Mouse (Mus musculus): ENCODE measurements around the gene Crip3. TPM values are rescaled to one million over a fixed set of nuclear protein-coding genes. Genes with fewer than 3 reads are reported as not detected.
A peak's percentile ranks its signal among the peaks of the same experiment; 100 is the strongest.

Crip3 gene
- polyA plus RNA-seq, 1 experiment = 7.4 TPM

GRCm38 (mm10) chr17:46455110-46455691 is 26.5 kb downstream of the Crip3 start:
- Histone ChIP-seq H3K4me3 (ENCODE audit: control insufficient read depth, low read depth, low read length) (peak overlapping the region; percentile 44), H3K4me1 (ENCODE audit: control insufficient read depth, insufficient read depth, low read length) (peaks cover 25% of the 10 kb centered on the region), H3K36me3 (ENCODE audit: control insufficient read depth, insufficient read depth, low read length) (no peaks in the 10 kb centered on the region), H3K27me3 (ENCODE audit: control insufficient read depth, insufficient read depth, low read length) (no peaks in the 10 kb centered on the region), H3K27ac (ENCODE audit: control insufficient read depth, insufficient read depth, low read depth, low read length) (no peak overlapping the region)
- TF ChIP-seq POLR2A (IDR thresholded peaks at IDR 0.05; ENCODE audit: control insufficient read depth, low read depth, low read length) (no peak), CTCF (IDR thresholded peaks at IDR 0.05; ENCODE audit: control insufficient read depth, insufficient read depth, insufficient replicate concordance, low read depth, low read length) (no peak)

- Histone ChIP-seq H3K4me3 (ENCODE audit: control insufficient read depth, low read depth, low read length) (no peak overlapping the region), H3K36me3 (ENCODE audit: control insufficient read depth, insufficient read depth, low read length) (no peaks in the 10 kb centered on the region), H3K27me3 (ENCODE audit: control insufficient read depth, insufficient read depth, low read length) (no peaks in the 10 kb centered on the region), H3K4me1 (ENCODE audit: control insufficient read depth, insufficient read depth, low read length) (peaks cover 41% of the 10 kb centered on the region), H3K27ac (ENCODE audit: control insufficient read depth, insufficient read depth, low read depth, low read length) (no peak overlapping the region)
- TF ChIP-seq CTCF (IDR thresholded peaks at IDR 0.05; ENCODE audit: control insufficient read depth, insufficient read depth, insufficient replicate concordance, low read depth, low read length) (peak; percentile 21; the same call in 1 of the 2 replicates), POLR2A (IDR thresholded peaks at IDR 0.05; ENCODE audit: control insufficient read depth, low read depth, low read length) (no peak)
Measured at GRCm38 (mm10) chr17:46457791-46458190, 29.1 kb downstream of the Crip3 start.

GRCm38 (mm10) chr17:46458439-46458838 is 29.7 kb downstream of the Crip3 start:
- Histone ChIP-seq H3K27me3 (ENCODE audit: control insufficient read depth, insufficient read depth, low read length) (no peaks in the 10 kb centered on the region), H3K36me3 (ENCODE audit: control insufficient read depth, insufficient read depth, low read length) (no peaks in the 10 kb centered on the region), H3K4me1 (ENCODE audit: control insufficient read depth, insufficient read depth, low read length) (peaks cover 41% of the 10 kb centered on the region), H3K4me3 (ENCODE audit: control insufficient read depth, low read depth, low read length) (no peak overlapping the region), H3K27ac (ENCODE audit: control insufficient read depth, insufficient read depth, low read depth, low read length) (no peak overlapping the region)
- TF ChIP-seq POLR2A (IDR thresholded peaks at IDR 0.05; ENCODE audit: control insufficient read depth, low read depth, low read length) (no peak), CTCF (IDR thresholded peaks at IDR 0.05; ENCODE audit: control insufficient read depth, insufficient read depth, insufficient replicate concordance, low read depth, low read length) (no peak)

- Histone ChIP-seq H3K4me3 (ENCODE audit: control insufficient read depth, low read depth, low read length) (peak overlapping the region; percentile 60), H3K36me3 (ENCODE audit: control insufficient read depth, insufficient read depth, low read length) (no peaks in the 10 kb centered on the region), H3K4me1 (ENCODE audit: control insufficient read depth, insufficient read depth, low read length) (peaks cover 27% of the 10 kb centered on the region), H3K27ac (ENCODE audit: control insufficient read depth, insufficient read depth, low read depth, low read length) (no peak overlapping the region), H3K27me3 (ENCODE audit: control insufficient read depth, insufficient read depth, low read length) (no peaks in the 10 kb centered on the region)
- TF ChIP-seq POLR2A (IDR thresholded peaks at IDR 0.05; ENCODE audit: control insufficient read depth, low read depth, low read length) (no peak), CTCF (IDR thresholded peaks at IDR 0.05; ENCODE audit: control insufficient read depth, insufficient read depth, insufficient replicate concordance, low read depth, low read length) (no peak)
Measured at GRCm38 (mm10) chr17:46460673-46461072, 31.9 kb downstream of the Crip3 start.

GRCm38 (mm10) chr17:46461347-46461746 is 32.6 kb downstream of the Crip3 start:
- no peaks in the 10 kb centered on the region for H3K27me3 ChIP-seq (ENCODE audit: control insufficient read depth, insufficient read depth, low read length)
- H3K4me1 ChIP-seq (ENCODE audit: control insufficient read depth, insufficient read depth, low read length) = peaks cover 22% of the 10 kb centered on the region
- TF ChIP-seq CTCF (IDR thresholded peaks at IDR 0.05; ENCODE audit: control insufficient read depth, insufficient read depth, insufficient replicate concordance, low read depth, low read length) (no peak), POLR2A (IDR thresholded peaks at IDR 0.05; ENCODE audit: control insufficient read depth, low read depth, low read length) (no peak)
- H3K27ac ChIP-seq (ENCODE audit: control insufficient read depth, insufficient read depth, low read depth, low read length) = no peak overlapping the region
- peak overlapping the region; percentile 60 for H3K4me3 ChIP-seq (ENCODE audit: control insufficient read depth, low read depth, low read length)
- H3K36me3 ChIP-seq (ENCODE audit: control insufficient read depth, insufficient read depth, low read length) = no peaks in the 10 kb centered on the region; the same call in 1 of the 2 replicates

- Histone ChIP-seq H3K27ac (ENCODE audit: control insufficient read depth, insufficient read depth, low read depth, low read length) (no peak overlapping the region), H3K4me1 (ENCODE audit: control insufficient read depth, insufficient read depth, low read length) (peaks cover 20% of the 10 kb centered on the region), H3K27me3 (ENCODE audit: control insufficient read depth, insufficient read depth, low read length) (no peaks in the 10 kb centered on the region), H3K4me3 (ENCODE audit: control insufficient read depth, low read depth, low read length) (no peak overlapping the region), H3K36me3 (ENCODE audit: control insufficient read depth, insufficient read depth, low read length) (no peaks in the 10 kb centered on the region; the same call in none of the 2 replicates)
- TF ChIP-seq POLR2A (IDR thresholded peaks at IDR 0.05; ENCODE audit: control insufficient read depth, low read depth, low read length) (no peak), CTCF (IDR thresholded peaks at IDR 0.05; ENCODE audit: control insufficient read depth, insufficient read depth, insufficient replicate concordance, low read depth, low read length) (no peak)
Measured at GRCm38 (mm10) chr17:46462226-46462625, 33.5 kb downstream of the Crip3 start.

- H3K4me1 ChIP-seq (ENCODE audit: control insufficient read depth, insufficient read depth, low read length) = no peaks in the 10 kb centered on the region
- no peak overlapping the region for H3K27ac ChIP-seq (ENCODE audit: control insufficient read depth, insufficient read depth, low read depth, low read length)
- H3K27me3 ChIP-seq (ENCODE audit: control insufficient read depth, insufficient read depth, low read length) = no peaks in the 10 kb centered on the region
- H3K4me3 ChIP-seq (ENCODE audit: control insufficient read depth, low read depth, low read length) = no peak overlapping the region
- no peaks in the 10 kb centered on the region; the same call in none of the 2 replicates for H3K36me3 ChIP-seq (ENCODE audit: control insufficient read depth, insufficient read depth, low read length)
- TF ChIP-seq POLR2A (IDR thresholded peaks at IDR 0.05; ENCODE audit: control insufficient read depth, low read depth, low read length) (no peak), CTCF (IDR thresholded peaks at IDR 0.05; ENCODE audit: control insufficient read depth, insufficient read depth, insufficient replicate concordance, low read depth, low read length) (no peak)
Measured at GRCm38 (mm10) chr17:46467830-46468229, 39.1 kb downstream of the Crip3 start.
